Mouse (Mus musculus) heart, postnatal 0 days (tissue): ENCODE measurements at regions not wholly inside any gene's neighbourhood (a gene's known extent, or its start where the extent isn't known, plus 50 kb on each side); places are given as distances from the start of the nearest gene placed in this dataset.
A peak's percentile ranks its signal among the peaks of the same experiment; 100 is the strongest.

ENCODE experiments used
- ATAC-seq: fragments of 200-750 bp; cut with Nextera tagmentation; 2 replicates; pipeline ENCODE4 v1.8.0; 2017; ENCODE audit warnings: low read depth, moderate number of reproducible peaks, moderate library complexity; ENCODE audit not compliant: insufficient read depth
- DNase-seq: peaks from one replicate; pipeline ENCODE4 v3.0.0-alpha.2; 2016; ENCODE audit warnings: low spot score
- H3K27ac ChIP-seq: fragments of 300-500 bp; sonication (generic); 2 replicates; pipeline ENCODE4 v1.5.1; 2014; ENCODE audit warnings: low read depth, mild to moderate bottlenecking
- H3K27me3 ChIP-seq: fragments of 300-500 bp; sonication (generic); 2 replicates; pipeline ENCODE4 v1.6.1; 2014; ENCODE audit warnings: low read length, mixed read lengths; ENCODE audit not compliant: control insufficient read depth, insufficient read depth
- H3K36me3 ChIP-seq: fragments of 300-500 bp; sonication (generic); replicated peaks from 2 replicates; pipeline ENCODE4 v1.6.1; 2014; ENCODE audit warnings: low read length, mixed read lengths; ENCODE audit not compliant: control insufficient read depth, insufficient read depth
- H3K4me1 ChIP-seq: fragments of 300-500 bp; sonication (generic); 2 replicates; pipeline ENCODE4 v1.6.1; 2014; ENCODE audit warnings: antibody characterized with exemption; ENCODE audit not compliant: control insufficient read depth, insufficient read depth
- H3K4me2 ChIP-seq: fragments of 300-500 bp; sonication (generic); 2 replicates; pipeline ENCODE4 v1.6.1; 2014; ENCODE audit warnings: low read depth, mild to moderate bottlenecking, low read length, moderate library complexity
- H3K4me3 ChIP-seq: fragments of 300-500 bp; sonication (generic); 2 replicates; pipeline ENCODE4 v1.5.1; 2014; ENCODE audit warnings: low read depth, low read length
- H3K9ac ChIP-seq: fragments of 300-500 bp; sonication (generic); replicated peaks from 2 replicates; pipeline ENCODE4 v1.6.1; 2014; ENCODE audit warnings: low read depth, low read length, mixed read lengths
- H3K9me3 ChIP-seq: fragments of 300-500 bp; sonication (generic); replicated peaks from 2 replicates; pipeline ENCODE4 v1.6.1; 2016; ENCODE audit warnings: low read length; ENCODE audit not compliant: control insufficient read depth
- CTCF ChIP-seq: IDR thresholded peaks from 2 replicates; pipeline ENCODE4 v1.5.1; 2016; ENCODE audit warnings: antibody characterized with exemption, control low read depth, low read depth
- EP300 ChIP-seq: IDR thresholded peaks from 2 replicates; pipeline ENCODE4 v1.6.1; 2016; ENCODE audit warnings: antibody characterized with exemption, low read depth
- WGBS: fragments of 180-500 bp; shearing (Covaris S2); extraction: QIAGEN DNeasy Blood & Tissue Kit; methylation state at CpG from one replicate; pipeline ENCODE4 v1.1.7; 2014; 5-methylcytosine and 5-hydroxymethylcytosine counted together

GRCm38 (mm10) chr1:55960291-55960690 lies 554.6 kb downstream of the Plcl1 start:
- Histone ChIP-seq H3K27me3 (no peaks in the 10 kb centered on the region), H3K4me2 (no peak overlapping the region), H3K27ac (no peak overlapping the region), H3K36me3 (no peaks in the 10 kb centered on the region), H3K9me3 (no peaks in the 10 kb centered on the region), H3K9ac (no peak overlapping the region), H3K4me1 (no peaks in the 10 kb centered on the region), H3K4me3 (no peak overlapping the region)
- ATAC-seq: no peak
- no peak for TF ChIP-seq EP300
- TF ChIP-seq CTCF: peak; percentile 80
- WGBS: 19% methylated on average over 6 of the region's 6 CpGs
- DNase-seq: peak; percentile 36

- ATAC-seq (no peak), DNase-seq (no peak)
- TF ChIP-seq EP300: no peak
- no peak for TF ChIP-seq CTCF
- no peak overlapping the region for H3K4me3 ChIP-seq
- 81% methylated on average over 5 of the region's 5 CpGs for WGBS
- H3K9me3 ChIP-seq: no peaks in the 10 kb centered on the region
- no peaks in the 10 kb centered on the region for H3K27me3 ChIP-seq
- H3K36me3 ChIP-seq: no peaks in the 10 kb centered on the region
- no peak overlapping the region for H3K27ac ChIP-seq
- no peaks in the 10 kb centered on the region for H3K4me1 ChIP-seq
- no peak overlapping the region for H3K9ac ChIP-seq
- H3K4me2 ChIP-seq: no peak overlapping the region
Measured at GRCm38 (mm10) chr1:55963867-55964266, 558.1 kb downstream of the Plcl1 start.

- no peak overlapping the region for H3K4me2 ChIP-seq
- no peak for ATAC-seq
Measured at GRCm38 (mm10) chr1:55966273-55966672, 560.6 kb downstream of the Plcl1 start.

GRCm38 (mm10) chr1:55967869-55968268 lies 562.1 kb downstream of the Plcl1 start:
- H3K9me3 ChIP-seq: no peaks in the 10 kb centered on the region
- WGBS: 82% methylated on average over 7 of the region's 7 CpGs
- no peaks in the 10 kb centered on the region for H3K27me3 ChIP-seq
- no peak overlapping the region for H3K4me3 ChIP-seq
- no peak for ATAC-seq
- no peak for TF ChIP-seq CTCF
- TF ChIP-seq EP300: no peak
- H3K36me3 ChIP-seq: no peaks in the 10 kb centered on the region
- no peak for DNase-seq
- H3K4me1 ChIP-seq: no peaks in the 10 kb centered on the region
- H3K9ac ChIP-seq: no peak overlapping the region
- no peak overlapping the region for H3K27ac ChIP-seq
- H3K4me2 ChIP-seq: no peak overlapping the region

More at GRCm38 (mm10) chr1:55966273-55966672, 560.6 kb downstream of the Plcl1 start:
- TF ChIP-seq CTCF (no peak), EP300 (no peak)
- H3K9me3 ChIP-seq: no peaks in the 10 kb centered on the region
- H3K4me3 ChIP-seq: no peak overlapping the region
- H3K36me3 ChIP-seq: no peaks in the 10 kb centered on the region
- no peak for DNase-seq
- no peaks in the 10 kb centered on the region for H3K27me3 ChIP-seq
- H3K4me1 ChIP-seq: no peaks in the 10 kb centered on the region
- no peak overlapping the region for H3K27ac ChIP-seq
- no peak overlapping the region for H3K9ac ChIP-seq
- 93% methylated on average over 2 of the region's 2 CpGs for WGBS

GRCm38 (mm10) chr1:55977796-55978195 lies 572.1 kb downstream of the Plcl1 start:
- Histone ChIP-seq H3K36me3 (no peaks in the 10 kb centered on the region), H3K4me2 (no peak overlapping the region), H3K4me3 (no peak overlapping the region), H3K4me1 (no peaks in the 10 kb centered on the region), H3K27me3 (no peaks in the 10 kb centered on the region), H3K9ac (no peak overlapping the region), H3K9me3 (no peaks in the 10 kb centered on the region), H3K27ac (no peak overlapping the region)
- TF ChIP-seq CTCF (no peak), EP300 (no peak)
- DNase-seq: no peak
- ATAC-seq: no peak
- WGBS: 74% methylated on average over 3 of the region's 3 CpGs

- no peak overlapping the region for H3K9ac ChIP-seq
- DNase-seq (no peak), ATAC-seq (no peak)
- H3K9me3 ChIP-seq: no peaks in the 10 kb centered on the region
- H3K4me1 ChIP-seq: no peaks in the 10 kb centered on the region
- TF ChIP-seq EP300: no peak
- no peaks in the 10 kb centered on the region for H3K27me3 ChIP-seq
- H3K4me3 ChIP-seq: no peak overlapping the region
- H3K27ac ChIP-seq: no peak overlapping the region
- 62% methylated on average over 5 of the region's 5 CpGs for WGBS
- no peak overlapping the region for H3K4me2 ChIP-seq
- no peaks in the 10 kb centered on the region for H3K36me3 ChIP-seq
Measured at GRCm38 (mm10) chr1:55983522-55984066, 577.9 kb downstream of the Plcl1 start.
